Mouse (Mus musculus) heart, adult 2 months (tissue): ENCODE results near the gene Clec2d.

Experiments
- CTCF ChIP-seq: fragments of 200-600 bp; IDR thresholded peaks from 2 replicates; pipeline ENCODE4 v1.8.1; 2022; ENCODE audit warnings: antibody characterized with exemption, mild to moderate bottlenecking, moderate library complexity
- POLR2A ChIP-seq: fragments of 200-500 bp; IDR thresholded peaks from 2 replicates; pipeline ENCODE4 v1.6.1; 2011; ENCODE audit warnings: mild to moderate bottlenecking, low read depth, low read length, control low read depth; ENCODE audit not compliant: insufficient read depth

DNA sequence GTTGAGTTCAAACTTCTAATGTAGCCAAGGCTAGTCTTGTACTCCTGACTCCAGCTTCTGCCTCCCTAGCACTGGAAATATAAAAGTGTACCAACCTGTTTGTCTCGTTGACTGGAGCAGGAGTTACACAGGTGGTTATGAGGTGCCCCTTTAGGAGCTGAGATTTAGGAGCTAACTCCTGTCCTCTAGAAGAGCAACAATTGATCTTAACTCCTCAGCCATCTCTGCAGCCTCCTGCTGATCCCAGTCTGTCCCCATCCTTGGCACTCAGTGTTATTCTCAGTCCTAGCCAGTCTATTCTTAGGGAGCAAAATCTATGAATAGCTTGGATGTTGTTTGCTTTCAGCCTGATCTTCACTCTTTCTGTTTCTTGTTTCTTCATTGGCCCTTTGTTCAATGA is 2.1 kb downstream of the Clec2d start:
- TF ChIP-seq POLR2A (peak; percentile 66), CTCF (no peak)
